Mouse (Mus musculus) lung, postnatal 14 days (tissue): ENCODE data around the gene Des.

ENCODE experiments used
- DNase-seq: peaks from one replicate; pipeline ENCODE4 v3.0.0; 2021

The Des gene

GRCm38 (mm10) chr1:75385142-75385730 is 25.1 kb downstream of the Des start:
- no peak for DNase-seq

- no peak for DNase-seq
Observed at GRCm38 (mm10) chr1:75386149-75386548, 26.0 kb downstream of the Des start.

- DNase-seq = no peak
Observed at GRCm38 (mm10) chr1:75387469-75387928, 27.4 kb downstream of the Des start.

GRCm38 (mm10) chr1:75387929-75388897 is 28.1 kb downstream of the Des start:
- no peak for DNase-seq

- DNase-seq = no peak
Observed at GRCm38 (mm10) chr1:75388898-75389515, 28.9 kb downstream of the Des start.

- DNase-seq = no peak
Observed at GRCm38 (mm10) chr1:75393139-75393538, 33.0 kb downstream of the Des start.

GRCm38 (mm10) chr1:75393846-75394245 is 33.7 kb downstream of the Des start:
- no peak for DNase-seq

- DNase-seq = peak; percentile 78
Observed at GRCm38 (mm10) chr1:75398761-75399402, 38.8 kb downstream of the Des start.

GRCm38 (mm10) chr1:75399755-75400492 is 39.8 kb downstream of the Des start:
- DNase-seq = peak; percentile 65

- DNase-seq = no peak
Observed at GRCm38 (mm10) chr1:75400493-75401115, 40.5 kb downstream of the Des start.

GRCm38 (mm10) chr1:75405547-75405946 is 45.4 kb downstream of the Des start:
- DNase-seq = no peak

GRCm38 (mm10) chr1:75406173-75406572 is 46.0 kb downstream of the Des start:
- DNase-seq = no peak

- DNase-seq = no peak
Observed at GRCm38 (mm10) chr1:75407056-75407455, 46.9 kb downstream of the Des start.

- DNase-seq = no peak
Observed at GRCm38 (mm10) chr1:75408210-75408609, 48.1 kb downstream of the Des start.

- DNase-seq = no peak
Observed at GRCm38 (mm10) chr1:75409950-75410349, 49.8 kb downstream of the Des start.

GRCm38 (mm10) chr1:75412196-75412595 is 52.1 kb downstream of the Des start:
- DNase-seq = no peak

GRCm38 (mm10) chr1:75413749-75414148 is 53.6 kb downstream of the Des start:
- no peak for DNase-seq
